Comparison of ENCODE assay signal across 28 mouse cellular contexts in the genomic region with DNA sequence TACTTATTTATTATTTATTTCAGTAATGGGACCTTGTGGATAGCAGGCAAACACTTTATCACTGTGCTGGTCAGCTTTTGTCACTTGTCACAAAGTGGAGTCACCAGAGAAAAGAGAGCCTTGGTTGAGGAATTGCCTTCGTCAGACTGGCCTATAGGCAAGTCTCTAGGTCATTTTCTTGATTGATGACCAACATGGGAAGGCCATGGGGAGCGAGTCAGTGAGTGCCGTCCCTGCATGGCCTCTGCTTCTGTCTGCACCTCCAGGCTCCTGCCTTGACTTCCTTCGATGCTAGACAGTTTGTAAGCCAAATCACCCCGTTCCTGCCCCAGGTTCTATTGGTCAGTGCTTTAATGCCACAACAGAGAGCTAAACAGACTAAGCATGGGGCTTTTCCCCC. TPM values are rescaled to one million over a fixed set of nuclear protein-coding genes. Genes with fewer than 3 reads are reported as not detected.
"Had no signal": no experiment of that assay in that cellular context is flagged by ENCODE, and none has a peak within 500 bp of the region (broad histone marks: within the 10 kb centered on the region; RNA-seq: fewer than 3 reads in every experiment).

No protein-coding gene starts in this region.

- H3K4me1 ChIP-seq: heart, embryonic 13.5 days; heart, embryonic 15.5 days; intestine, embryonic 15.5 days; liver, embryonic 13.5 days; liver, embryonic 15.5 days had no signal

- H3K36me3 ChIP-seq: heart, embryonic 13.5 days; heart, embryonic 15.5 days; hindbrain, embryonic 10.5 days; hindbrain, embryonic 12.5 days; intestine, embryonic 15.5 days; limb, embryonic 12.5 days; liver, embryonic 13.5 days; liver, embryonic 15.5 days had no signal

- H3K27ac ChIP-seq: gastrocnemius, adult 2 months; heart, embryonic 13.5 days; heart, embryonic 15.5 days; hindbrain, embryonic 10.5 days; hindbrain, embryonic 12.5 days; hindbrain, embryonic 14.5 days; intestine, embryonic 15.5 days; layer of hippocampus, adult 2 months; left cerebral cortex, adult 2 months; limb, embryonic 10.5 days; limb, embryonic 12.5 days; liver, embryonic 13.5 days; liver, embryonic 15.5 days had no signal

- DNase-seq: gastrocnemius, adult 2 months; gastrocnemius, postnatal 10 days; gastrocnemius, postnatal 25 days; heart, adult 18-20 months; heart, postnatal 4 days; kidney, adult 18-20 months; kidney, adult 8-10 months; kidney, postnatal 10 days; kidney, postnatal 25 days; kidney, postnatal 4 days; liver; liver, embryonic 13.5 days had no signal

- H3K9me3 ChIP-seq: heart, embryonic 13.5 days; heart, embryonic 15.5 days; hindbrain, embryonic 10.5 days; hindbrain, embryonic 12.5 days; intestine, embryonic 15.5 days; limb, embryonic 10.5 days; limb, embryonic 12.5 days; liver, embryonic 13.5 days; liver, embryonic 15.5 days had no signal

- H3K27me3 ChIP-seq: heart, embryonic 15.5 days; hindbrain, embryonic 12.5 days; intestine, embryonic 15.5 days; limb, embryonic 12.5 days; liver, embryonic 13.5 days had no signal

- H3K4me3 ChIP-seq: gastrocnemius, adult 2 months; heart, embryonic 13.5 days; heart, embryonic 15.5 days; hindbrain, embryonic 10.5 days; hindbrain, embryonic 12.5 days; intestine, embryonic 15.5 days; layer of hippocampus, adult 2 months; left cerebral cortex, adult 2 months; limb, embryonic 10.5 days; limb, embryonic 12.5 days; liver, embryonic 13.5 days; liver, embryonic 15.5 days had no signal

RNA-seq across cellular contexts. Expression of a gene that starts 39.5 kb away (rescaled TPM):
- total RNA-seq: gastrocnemius, adult 2 months; gastrocnemius, postnatal 10 days; gastrocnemius, postnatal 25 days; gastrocnemius, postnatal 4 days; heart, adult 18-20 months; heart, postnatal 4 days; layer of hippocampus, postnatal 10 days; left cerebral cortex, adult 2 months; left cerebral cortex, postnatal 14 days; left cerebral cortex, postnatal 36 days had no signal
- polyA plus RNA-seq: hindbrain, embryonic 10.5 days; inflammation-experienced regulatory T-cells, adult 6 months had no signal
